Mouse (Mus musculus) B cell, adult 2 months (primary cell): ENCODE measurements around the gene Polg2.

Experiments
- DNase-seq, 2 experiments: peaks; one replicate each; pipeline ENCODE4 v3.0.0; 2022

Gene Polg2

DNA sequence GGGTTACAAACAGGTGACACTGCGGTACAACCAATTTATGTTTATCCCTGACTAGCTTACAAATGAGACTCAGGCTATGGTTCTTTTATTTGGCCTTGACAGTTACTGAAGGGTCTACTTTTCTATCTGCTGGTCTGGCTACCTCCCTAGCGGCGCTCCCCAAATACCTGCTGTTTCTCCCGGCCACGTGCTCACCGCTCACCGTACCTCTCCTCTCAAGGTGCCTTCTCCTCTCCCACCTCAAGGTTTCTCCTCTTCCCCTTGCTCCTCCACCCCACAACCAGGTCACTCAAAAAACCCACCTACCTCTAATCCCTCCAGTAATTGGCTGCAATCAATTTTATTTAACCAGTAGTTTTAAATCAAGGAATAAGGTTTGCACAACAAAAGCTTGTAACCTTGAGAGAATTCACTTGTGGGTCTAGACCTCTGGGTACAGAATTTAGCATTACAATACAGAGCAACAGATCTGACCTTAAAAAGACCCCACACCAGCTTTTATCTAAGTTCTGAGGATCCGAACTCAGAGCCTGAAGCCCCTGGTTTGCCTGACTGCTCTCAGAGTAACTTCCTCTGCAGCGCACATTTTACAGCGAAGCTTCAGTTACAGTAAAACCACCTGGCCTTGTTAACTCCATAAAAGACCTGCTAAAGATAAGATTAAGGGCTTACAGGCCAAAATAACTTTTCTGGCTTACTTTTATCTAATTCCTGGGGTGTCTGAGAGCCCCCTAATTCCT, 55.0 kb downstream of the Polg2 start:
- no peak for DNase-seq

DNA sequence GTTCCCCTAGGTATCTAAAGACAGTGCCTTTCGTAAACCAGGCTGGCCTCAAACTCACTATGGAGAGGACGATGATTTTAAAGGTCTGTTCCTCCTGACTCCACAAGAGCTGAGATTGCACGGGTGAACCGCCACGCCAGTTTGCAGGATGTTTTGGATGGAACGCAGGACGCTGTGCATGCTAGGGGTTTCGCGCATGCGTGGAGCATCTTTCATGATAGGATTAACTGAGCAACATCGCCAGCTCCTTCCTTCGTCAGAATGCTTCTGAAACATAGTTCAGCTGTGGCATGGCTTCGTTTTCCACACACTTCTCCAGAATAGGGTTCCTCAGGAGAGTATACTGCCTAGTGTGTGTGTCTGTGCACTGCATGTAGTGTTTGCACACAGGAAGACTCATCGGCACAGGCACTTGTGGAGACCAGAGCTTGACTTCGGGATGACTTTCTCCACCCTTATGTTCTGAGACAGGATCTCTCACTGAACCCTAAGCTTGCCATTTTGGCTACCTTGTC, 55.7 kb downstream of the Polg2 start:
- no peak for DNase-seq

DNA sequence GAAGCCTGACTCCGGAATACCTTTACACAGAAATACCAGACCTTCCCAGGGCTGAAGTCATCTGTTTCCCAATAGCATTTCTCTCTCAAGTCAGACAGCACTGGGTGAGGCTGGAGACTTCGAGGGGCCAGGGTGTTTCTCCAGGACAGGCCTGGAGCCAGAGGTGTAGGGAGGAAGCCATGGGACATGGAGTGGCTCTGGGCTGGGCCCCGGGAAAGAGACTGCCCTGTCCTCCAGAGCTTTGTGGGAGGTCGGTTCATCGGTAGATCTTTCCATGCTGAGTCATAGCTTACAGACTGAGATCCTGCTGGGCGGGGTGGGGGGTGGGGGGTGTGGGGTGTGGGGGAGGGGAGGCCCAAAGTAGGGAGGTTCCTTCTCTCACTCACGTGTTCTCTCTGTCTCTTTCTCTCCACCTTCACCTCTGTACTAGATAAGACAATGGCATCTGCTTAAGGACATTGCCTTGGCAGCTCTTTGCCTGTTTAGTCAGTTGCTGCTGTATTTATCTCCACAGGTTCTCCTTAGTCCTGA, 56.4 kb downstream of the Polg2 start:
- DNase-seq, result no peak

- DNase-seq, result no peak
These were observed 59.0 kb downstream of the Polg2 start for GRCm38 (mm10) chr11:106720379-106720778.
